Mouse (Mus musculus) adrenal gland, postnatal 4 days (tissue): ENCODE measurements at regions not wholly inside any gene's neighbourhood (a gene's known extent, or its start where the extent isn't known, plus 50 kb on each side); places are given as distances from the start of the nearest gene placed in this dataset.
"Not testable (repeated sequence)": the region's sequence is repeated elsewhere in the genome, so short reads cannot be mapped to it uniquely, and the experiment has no call there.

Experiments used
- DNase-seq, 2 experiments: peaks; one replicate each; pipeline ENCODE4 v3.0.0; 2021 to 2022; ENCODE audit warnings: low spot score in 2 of 2, mixed read lengths in 2 of 2

DNA sequence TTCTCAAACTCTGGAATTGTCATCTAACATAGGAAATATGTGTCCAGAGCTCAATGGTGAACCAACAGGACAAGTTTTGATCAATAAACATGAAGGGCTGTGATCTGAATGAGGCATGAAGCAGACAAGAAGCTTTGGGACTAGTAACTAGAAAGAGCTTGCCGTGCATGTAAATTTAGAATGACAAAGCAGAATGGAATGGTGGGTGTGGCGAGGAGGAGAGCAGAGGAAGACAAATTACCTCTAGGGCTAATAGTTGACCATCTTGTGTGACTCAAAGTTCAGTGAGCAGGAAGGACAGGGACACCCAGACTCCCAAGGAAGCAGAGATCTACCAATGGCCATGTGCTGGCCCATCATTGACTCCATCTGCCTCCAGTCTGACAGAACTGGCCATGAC lies 455.6 kb downstream of the Tns1 start:
- no peak for DNase-seq

DNA sequence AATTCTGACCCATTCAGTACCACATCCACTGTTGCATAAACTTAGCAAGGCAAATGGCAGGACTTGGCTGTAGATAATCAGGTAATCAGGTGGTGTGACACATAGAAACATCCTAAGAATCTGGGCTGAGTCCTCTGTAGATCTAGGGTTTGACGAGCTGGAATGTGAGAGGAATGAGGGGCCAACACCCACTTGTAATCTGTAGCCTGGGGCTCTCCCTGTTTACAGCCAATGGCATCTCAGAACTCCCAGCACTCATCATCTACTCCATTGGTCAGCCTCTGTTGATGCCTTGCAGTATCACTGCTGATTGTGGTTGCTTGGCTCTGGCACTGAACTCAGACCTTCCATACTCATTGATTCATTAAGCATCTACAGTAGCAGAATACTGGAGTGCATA lies 460.7 kb downstream of the Tns1 start:
- no peak for DNase-seq

DNA sequence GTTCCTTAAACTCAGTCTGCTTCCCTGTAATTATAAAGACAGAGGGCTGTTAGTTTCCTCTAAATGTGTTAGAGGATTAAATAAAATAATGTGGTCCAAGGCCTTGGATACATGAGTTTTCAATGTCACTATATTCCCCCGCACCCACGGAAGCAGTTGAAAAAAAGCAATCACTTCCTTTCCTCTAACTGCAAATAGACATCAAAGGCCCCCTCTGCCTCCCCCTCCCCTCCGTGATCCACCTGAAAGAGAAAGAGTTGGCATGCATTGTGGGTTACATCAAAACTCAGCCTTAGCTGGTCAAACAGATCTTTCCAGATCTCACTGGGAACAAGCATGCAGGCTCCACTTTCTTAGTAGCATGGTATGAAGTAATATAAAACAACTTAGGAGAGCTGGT lies 479.2 kb downstream of the Tns1 start:
- DNase-seq = no peak

DNA sequence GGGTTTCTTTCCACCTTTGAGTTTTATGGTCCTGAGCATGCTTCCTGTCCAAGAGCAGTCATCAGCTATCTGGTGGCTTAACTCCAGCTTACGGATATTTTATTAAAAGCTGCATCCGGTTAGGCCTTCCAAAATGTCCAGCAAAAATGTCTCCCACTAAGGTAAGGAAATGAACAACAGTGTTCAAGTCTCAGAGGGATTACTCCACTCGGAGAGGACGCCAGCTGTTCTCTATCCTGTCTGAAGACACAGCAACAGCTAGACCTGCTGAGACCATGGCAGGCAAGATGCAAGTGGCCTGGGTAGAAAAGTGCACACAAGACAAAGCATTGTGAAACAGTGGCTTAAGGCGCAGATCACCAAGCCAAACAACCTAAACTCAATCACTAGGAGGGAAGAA lies 479.9 kb downstream of the Tns1 start:
- no peak for DNase-seq

DNA sequence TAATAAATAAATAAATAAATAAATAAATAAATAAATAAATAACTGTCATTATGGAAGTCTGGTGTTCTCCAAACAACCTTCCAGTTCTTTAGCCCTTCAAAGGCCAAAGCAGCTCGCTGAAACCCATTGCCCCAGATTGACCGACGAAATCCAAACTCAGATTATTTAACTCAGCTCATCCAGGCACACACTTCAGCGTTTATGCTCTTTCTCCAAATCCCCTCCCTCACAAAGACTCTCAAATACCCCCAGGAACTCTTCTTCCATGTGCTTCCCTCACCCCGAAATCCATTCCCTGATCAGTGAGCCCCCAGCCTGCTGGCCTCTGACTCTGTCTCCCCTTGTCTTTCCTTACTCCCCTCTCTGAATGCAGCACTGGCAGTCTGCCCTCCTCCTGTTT lies 480.8 kb downstream of the Tns1 start:
- DNase-seq = no peak

DNA sequence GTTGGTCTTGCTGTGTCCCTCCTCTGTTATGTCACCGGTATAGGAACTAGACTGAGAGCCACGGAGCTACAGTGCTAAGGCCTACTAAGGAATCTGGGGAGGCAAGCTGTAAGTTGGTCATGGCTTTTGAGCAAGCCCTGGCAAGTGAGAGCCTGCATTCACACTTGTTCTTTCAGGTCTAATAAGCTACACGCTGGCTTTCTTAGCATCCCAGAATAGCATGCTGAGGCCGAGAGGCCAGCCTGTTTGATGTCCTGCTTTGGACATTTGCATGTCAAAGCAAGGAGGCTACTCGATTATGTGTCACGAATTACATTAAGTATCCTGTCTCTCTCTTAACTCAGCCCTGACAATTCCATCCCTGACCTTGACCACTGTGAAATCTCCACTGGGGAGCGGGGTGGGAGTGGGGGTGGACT lies 481.5 kb downstream of the Tns1 start:
- DNase-seq = no peak

DNA sequence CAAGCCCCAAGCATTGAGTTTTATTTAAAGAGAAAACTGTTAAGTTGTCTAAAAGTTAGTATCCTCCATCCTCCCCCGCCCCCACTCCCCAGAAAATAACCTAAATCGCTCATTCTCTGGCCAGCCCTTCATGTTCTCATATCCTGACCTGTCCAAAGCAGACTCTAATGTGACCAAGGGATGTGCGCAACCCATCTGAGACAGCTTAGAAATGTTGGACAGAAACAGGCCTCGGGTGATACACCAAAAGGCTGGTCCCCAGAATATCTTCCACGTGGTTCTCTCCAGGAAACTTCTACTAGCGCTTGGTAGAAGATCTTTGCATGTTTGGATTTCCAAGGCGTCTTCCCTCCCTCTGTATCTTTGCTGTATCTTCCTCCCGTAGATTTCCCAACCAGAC lies 482.8 kb downstream of the Tns1 start:
- DNase-seq = no peak

DNA sequence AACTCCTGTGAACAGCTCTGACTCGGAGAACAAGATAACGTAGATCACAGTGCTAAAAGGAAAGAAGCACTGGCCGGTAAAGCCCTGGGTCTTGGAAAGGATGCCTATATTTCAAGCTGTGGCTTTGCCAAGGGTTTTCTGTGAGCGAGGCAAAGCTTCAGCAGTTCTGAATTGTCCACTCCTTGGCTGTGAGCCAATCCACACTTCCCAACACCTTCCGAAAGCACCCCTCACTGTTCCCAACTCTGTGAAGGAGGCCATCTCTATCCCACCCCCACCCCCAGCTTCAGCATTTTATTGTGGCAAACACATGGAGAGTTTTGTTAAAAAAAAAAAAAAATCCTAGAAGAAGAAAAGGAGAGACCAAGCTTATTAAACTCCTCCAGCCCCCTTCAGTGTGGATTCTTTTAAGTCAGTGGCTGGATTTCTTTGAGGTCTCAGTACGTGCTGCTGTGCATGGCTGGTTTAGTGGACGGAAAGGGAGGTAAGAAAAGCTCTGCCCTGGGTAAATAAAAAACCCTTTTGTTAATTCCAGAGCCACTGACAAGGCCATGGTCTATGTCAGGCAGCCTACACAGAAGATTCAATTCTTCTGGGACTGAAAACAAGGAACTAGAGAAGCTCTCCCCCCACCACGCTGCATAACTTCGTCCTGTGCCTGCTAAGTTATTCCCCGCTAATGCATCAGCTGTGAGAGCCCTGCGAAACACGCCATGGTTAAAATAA lies 483.4 kb downstream of the Tns1 start:
- DNase-seq = no peak

DNA sequence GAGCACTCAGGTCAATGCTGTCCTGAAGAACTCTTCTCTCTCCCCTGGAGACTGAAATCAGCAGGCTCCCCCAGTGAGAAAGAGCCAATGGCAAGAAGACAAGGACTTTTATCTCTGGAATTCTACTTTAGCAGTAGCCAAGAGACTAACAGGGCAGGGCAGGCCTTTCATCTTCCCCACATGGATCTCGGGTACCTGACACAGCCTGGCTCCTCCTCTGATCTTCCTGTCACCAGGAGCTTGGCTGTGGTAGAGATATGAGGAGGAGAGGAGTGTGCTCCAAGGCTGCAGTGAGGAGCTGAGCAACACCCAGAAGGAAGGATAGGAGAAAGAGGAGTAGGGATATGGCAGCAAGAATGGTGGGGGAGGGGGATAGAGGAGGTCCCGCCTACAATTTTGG lies 488.5 kb downstream of the Tns1 start:
- DNase-seq = no peak

DNA sequence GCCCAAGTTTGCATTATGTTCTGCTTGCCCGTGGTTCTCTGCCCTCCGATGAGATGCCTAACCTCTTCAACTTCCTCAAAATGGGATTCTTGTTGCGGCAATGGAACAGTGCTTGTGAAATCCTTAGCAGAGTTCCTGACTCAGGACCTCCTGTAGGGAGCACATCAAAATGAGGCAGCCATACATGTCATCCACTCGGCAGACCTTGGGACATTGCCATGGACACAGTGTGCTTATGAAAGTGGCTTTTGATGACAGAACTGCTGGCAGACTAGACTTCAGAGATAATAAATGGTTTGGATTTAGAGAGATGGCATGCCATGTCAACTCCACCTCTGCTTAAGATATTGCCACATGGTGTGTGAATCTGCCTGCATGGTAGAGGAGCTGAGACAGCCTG lies 489.4 kb downstream of the Tns1 start:
- no peak for DNase-seq

DNA sequence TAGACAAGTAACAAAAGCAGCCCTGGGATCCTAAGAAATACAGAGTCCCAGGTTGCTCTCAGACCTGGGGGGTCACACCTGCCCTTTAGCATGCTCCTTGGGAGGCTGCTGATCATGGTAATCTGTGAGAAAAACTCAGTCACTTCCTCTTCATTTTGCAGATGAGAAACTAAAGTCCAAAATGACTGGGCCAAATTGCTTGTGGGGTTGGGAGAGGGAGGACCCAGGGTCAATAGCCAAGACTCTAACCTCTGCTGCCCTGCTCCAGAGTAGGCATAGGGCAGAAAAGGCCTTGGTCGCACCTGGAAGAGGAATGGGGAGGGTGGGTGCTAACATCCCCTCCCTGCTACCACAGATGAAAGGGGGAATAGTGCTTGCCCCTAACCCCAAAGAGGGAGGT lies 491.2 kb downstream of the Tns1 start:
- no peak for DNase-seq

DNA sequence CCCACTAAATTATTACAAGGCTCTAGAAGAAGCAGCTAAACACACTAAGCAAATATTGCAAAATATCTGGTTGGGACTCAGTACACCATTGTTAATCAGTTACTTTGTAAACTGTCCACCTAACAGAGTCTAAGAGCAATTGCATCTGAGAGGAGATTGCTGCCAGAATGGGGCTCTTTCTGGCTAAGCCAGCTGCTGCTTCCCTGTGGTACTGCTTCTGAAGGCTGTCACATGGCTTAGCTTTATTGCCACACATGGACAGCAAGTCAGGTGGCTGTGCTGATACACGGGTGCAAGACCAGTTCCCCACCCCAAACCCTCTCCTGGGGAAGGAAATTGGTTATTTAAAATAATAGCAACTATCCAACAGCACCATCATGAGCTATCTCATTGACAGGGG lies 493.9 kb downstream of the Tns1 start:
- DNase-seq = no peak

DNA sequence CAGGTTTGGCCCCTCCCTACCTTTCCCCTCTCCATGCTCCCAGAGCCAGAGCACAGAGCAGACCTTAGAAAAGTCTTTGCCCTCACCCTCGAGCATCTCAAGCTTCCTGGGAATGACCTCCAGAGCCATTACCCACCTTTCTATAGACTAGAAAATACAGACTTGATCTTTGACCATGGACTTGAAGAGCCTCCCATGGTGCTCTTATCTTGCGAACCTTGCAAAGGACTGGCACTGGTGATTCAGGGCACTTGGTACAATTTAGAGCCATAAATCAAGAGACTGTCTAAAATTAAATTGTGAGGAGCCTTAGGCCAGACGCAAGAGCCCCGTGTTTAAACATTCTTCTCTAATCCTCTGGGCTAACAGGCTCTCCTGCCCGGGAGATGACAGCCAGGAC lies 498.9 kb downstream of the Tns1 start:
- no peak for DNase-seq

DNA sequence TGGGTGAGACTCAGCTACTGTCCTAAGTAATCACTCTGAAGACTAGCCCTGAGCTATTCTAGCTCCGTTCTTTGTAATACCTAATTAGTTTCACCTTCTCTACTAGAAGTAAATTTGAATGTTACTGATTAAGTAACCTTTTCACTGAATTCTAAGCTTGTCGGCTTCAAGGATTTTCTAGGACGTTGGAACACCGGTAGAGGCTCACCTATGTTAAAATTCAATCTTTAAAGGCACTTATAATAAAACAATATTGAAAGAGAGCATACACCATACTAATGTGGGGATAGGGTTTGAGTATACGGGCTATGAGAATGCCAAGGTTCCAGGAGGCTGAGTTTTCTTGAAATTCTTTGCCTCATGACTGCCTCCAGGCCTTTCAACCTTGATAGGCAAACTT lies 503.1 kb downstream of the Tns1 start:
- not testable (repeated sequence) for DNase-seq

DNA sequence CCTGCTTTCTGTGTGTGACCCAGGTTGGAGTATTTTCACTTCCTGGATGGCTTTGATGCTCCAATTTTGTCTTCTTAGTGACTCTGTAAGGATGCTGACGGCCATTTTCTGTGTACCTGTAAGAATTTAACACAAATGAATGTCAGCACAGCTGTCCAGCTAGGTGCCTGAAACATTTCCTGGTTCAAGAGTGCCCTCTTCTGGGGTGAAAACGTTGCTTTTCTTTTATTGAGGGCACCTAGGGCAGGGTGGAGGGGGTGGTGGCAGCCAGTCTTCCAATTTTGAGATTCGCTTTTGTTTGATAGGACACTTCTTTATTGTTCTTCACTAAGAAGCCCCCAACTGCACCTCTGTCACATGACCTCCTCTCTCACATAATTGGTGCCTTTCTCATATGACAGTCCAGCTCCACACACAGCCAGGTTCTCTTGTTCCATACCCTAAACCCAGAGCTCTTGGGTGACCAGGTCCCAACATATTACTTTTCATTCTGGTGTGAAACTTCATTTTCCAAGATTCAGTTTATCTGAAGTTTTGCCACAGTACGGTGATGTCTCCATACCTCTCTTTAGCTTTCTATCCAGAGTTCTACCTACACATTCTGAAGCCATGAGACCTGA lies 505.6 kb downstream of the Tns1 start:
- no peak for DNase-seq

DNA sequence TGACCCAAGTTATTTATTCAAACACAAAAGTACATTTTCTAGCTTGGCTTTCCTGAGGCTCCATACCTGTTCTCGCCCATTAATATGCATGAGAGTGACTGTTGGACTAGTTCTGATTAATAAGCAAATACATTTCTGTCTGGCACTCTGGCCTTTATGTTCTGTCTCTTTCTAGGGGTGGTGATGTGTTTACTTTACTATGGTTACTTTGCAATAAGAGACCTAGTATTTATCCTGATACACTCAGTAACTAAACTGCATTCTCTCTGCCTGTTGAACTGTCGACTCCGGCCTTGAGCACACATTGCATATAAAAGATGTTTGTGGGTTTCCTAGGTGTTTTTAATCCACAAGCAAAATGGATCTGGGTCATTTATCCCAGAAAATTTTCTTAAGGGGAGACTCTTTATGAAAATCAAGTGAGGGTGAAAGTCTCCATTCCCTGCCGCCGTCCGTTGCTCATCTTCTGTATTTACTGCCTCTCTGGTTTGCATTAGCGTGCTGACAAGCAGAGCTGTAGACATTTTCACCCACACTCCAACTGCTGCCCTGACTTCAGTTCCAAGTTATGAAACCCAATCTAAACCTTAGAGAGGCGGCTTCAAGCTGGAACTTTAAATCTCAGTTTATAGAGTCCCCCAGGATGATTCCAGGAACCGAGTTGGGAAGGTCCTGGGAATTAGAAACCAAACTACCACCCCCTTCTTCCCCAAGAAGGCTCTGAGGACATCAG lies 530.4 kb downstream of the Tns1 start:
- DNase-seq = no peak

DNA sequence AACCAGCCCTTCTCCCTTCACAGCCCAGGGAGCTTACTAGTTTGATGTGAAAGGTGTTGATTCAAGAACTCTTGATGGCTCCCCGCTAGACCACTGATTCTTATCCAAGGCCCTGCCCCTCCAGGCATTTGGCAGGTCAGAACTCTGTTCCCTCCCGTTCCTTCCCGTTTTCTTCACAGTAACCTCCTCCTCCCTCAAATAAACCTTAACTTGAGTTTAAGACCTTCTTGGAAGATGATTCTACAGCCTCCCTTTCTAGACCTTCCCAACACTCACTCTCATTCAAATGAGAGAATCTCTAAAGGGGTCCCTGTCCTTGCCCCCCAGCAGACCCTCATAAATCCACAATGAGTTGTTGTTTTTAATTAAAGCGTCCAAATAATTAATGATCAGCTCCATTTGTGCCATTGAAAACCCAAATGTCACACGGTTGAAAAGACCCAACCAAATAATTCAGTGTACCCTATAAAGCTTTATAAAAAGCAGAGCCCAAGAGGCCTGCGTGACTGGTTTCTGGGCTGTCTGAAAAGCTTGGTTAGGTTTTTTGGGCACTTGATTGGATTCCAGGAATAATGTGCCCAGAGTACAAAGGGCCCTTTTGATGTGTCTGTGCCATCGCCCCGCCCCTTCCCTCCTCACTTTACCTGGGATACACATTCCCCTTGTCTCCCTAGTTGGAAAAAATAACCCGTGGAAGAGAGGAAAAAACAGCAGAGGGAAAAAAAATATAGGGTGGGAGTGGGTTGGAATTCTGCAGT lies 532.7 kb downstream of the Tns1 start:
- no peak for DNase-seq

DNA sequence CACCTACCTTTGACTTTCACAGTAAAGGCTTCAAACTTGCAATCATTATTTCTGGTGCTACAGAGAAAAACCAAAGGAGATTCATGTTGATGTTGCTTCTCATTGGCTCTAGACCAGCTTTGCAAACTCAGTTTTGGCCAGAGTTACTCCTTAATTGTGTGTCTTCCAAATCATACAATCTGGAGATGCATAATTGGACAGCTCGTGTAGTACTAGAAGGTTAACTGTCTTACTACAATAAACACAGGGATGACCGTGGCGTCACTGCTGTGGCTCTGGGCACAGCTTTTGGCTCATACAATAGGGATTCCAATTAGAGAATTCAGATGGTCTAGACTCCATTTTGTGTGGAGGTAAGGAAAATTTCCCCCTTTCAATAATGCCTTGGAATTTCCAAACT lies 544.6 kb downstream of the Tns1 start:
- DNase-seq = no peak

DNA sequence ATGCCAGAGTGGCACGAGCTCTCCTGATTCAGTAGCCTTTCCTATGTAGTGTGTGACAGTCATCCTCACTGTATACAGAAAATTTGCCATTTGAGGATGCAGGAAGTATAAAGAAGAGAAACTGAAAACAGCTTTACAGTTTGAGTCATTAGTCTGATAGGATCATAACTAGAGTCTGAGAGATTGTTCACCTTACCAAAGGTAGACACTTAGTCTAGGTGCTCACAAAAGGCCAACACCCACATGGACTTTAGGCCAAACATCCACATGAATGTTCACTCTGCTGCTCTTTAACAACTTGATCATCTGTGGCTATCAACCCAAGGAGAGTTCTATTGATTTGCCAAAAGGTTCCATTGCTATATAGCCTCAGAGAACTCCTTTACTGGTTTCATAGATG lies 547.2 kb downstream of the Tns1 start:
- DNase-seq = no peak

DNA sequence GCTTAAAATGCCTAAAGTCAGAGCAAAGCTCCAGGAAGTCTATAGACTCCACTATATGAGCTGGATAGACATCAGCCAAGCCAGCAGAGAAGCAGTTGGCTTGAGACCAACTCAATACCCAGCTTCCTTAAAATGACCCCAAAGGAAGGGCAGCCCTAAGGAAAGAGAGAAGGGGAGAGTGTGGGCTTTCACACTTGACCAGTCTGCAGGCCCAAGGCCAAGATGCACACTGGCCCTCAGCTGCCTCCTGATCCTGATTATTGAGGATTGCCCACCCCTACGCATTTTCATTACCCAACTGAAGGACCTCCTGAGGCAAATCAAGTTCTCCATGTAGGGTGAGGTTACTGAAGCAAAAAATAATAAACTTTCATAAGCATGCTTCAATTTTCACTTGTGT lies 548.6 kb downstream of the Tns1 start:
- no peak for DNase-seq

DNA sequence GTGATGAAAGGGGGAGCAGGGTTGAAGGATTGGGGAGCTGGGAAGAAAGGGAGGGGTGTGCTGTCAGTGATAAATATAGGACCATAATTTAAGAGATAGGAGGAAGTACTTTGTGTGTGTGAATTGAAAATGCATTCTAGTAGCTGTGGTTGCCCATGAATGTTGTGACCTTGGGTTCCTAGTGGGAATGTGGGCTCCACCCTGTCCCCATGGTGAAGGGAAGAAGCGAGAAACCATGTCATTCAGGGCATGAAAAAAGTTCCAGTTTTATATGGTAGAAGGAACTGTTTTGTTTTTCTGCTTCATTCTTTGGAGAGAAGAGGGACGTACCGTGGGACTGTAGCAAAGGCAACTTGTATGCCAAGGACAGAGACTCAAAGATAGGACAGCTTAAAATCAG lies 553.3 kb downstream of the Tns1 start:
- no peak for DNase-seq

DNA sequence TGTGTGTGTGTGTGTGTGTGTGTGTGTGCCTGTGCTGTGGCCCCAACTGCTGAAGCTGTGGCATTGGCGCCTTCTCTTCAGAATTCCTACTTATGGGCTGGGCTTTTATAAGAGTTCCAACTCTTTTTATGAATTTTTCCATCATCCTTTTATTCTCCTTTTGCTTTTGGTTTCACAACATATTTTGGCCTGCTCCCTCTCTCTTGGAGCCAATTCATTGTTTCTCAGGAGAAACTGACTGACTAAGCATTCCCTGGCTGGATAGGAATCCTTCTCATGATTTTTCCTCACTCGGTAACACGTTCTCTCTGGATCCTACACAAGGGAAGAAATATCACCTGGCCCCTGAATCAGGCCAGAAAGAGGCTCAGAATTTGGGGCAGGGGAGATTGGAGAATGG lies 551.1 kb upstream of the Tnp1 start:
- DNase-seq = no peak
